Mouse (Mus musculus): ENCODE results near the gene Caps2.
"Not testable (repeated sequence)": the region's sequence is repeated elsewhere in the genome, so short reads cannot be mapped to it uniquely, and the experiment has no call there.

GRCm38 (mm10) chr10:112125090-112125489 lies 38.3 kb upstream of the Caps2 start:
- not testable (repeated sequence) for TF ChIP-seq CTCF (IDR thresholded peaks at IDR 0.05; ENCODE audit: low read depth, low read length); POLR2A (IDR thresholded peaks at IDR 0.05; ENCODE audit: borderline replicate concordance, low read depth, low read length)
